Mouse (Mus musculus): ENCODE data around the gene Rapgef2. TPM values are rescaled to one million over a fixed set of nuclear protein-coding genes. Genes with fewer than 3 reads are reported as not detected.

Rapgef2 gene
- polyA plus RNA-seq, 1 experiment = 8.7 TPM

DNA sequence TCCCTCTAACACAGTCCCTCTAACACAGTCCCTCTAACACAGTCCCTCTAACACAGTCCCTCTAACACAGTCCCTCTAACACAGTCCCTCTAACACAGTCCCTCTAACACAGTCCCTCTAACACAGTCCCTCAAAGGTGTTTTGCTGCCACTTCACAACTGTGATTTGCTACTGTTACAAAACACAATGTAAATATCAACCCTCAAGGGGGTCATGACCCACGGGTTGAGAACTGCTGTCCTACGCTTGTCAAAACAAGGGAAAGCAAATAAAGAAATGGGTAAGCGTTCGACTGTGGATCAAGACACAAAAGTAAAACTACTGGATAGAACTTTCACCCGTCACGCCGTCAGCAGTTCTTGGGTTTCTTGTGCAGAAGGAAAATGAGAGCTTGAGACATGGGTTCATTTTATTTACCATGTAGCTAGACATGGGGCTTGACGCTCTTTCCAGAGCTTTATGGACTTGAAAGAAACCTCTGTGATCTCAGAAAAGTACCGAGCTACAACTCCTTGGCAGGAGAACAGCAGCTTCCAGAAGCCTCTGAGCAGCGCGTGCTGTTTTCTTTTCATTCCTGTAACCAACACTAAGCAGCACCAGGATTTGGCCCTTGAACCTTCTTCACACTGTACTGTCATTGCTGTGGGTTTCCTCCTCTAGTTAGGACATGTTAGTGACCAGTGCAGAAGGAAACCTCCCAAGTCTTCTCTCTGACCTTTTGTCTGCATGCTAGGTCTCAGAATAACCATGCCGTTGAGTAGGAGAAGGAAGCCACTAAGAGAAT, 43.2 kb downstream of the Rapgef2 start:
- Histone ChIP-seq H3K4me1 (replicated peaks; ENCODE audit: control insufficient read depth, insufficient read depth, low read length) (peaks cover 22% of the 10 kb centered on the region), H3K27ac (ENCODE audit: control insufficient read depth, insufficient read depth, low read length) (no peak overlapping the region), H3K27me3 (ENCODE audit: control insufficient read depth, insufficient read depth, low read length) (no peaks in the 10 kb centered on the region), H3K4me3 (ENCODE audit: control insufficient read depth, insufficient read depth, low read length) (no peak overlapping the region), H3K36me3 (ENCODE audit: control insufficient read depth, insufficient read depth, low read length) (no peaks in the 10 kb centered on the region)
- 91% methylated on average over 12 of the region's 12 CpGs for WGBS
- TF ChIP-seq POLR2A (IDR thresholded peaks at IDR 0.05; ENCODE audit: control insufficient read depth, extremely low read depth, insufficient read depth, low read length, poor library complexity) (no peak), CTCF (IDR thresholded peaks at IDR 0.05; ENCODE audit: borderline replicate concordance, control insufficient read depth, extremely low read depth, insufficient read depth, low read length, poor library complexity) (no peak)
- no peak for DNase-seq

DNA sequence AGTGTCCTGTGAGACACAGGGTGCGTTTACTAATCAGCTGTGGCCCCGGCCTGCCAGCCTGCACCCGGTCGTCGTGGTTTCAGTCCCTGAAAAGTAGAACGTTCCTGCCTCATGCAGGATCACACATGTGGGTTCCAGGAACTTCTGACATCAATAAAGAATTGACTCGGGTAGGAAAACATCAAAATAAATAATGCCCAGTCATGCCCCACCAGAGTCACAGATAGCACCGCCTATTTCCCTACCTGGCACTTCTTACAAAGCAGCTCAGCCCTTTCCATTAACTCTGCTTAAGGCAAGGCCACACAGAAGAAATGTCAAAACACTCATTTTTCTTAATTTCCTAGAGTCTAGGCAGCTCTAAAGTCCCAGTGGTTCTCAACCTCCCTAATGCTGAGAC, 44.0 kb downstream of the Rapgef2 start:
- H3K27ac ChIP-seq (ENCODE audit: control insufficient read depth, insufficient read depth, low read length) = no peak overlapping the region
- no peak for DNase-seq
- H3K27me3 ChIP-seq (ENCODE audit: control insufficient read depth, insufficient read depth, low read length) = no peaks in the 10 kb centered on the region
- H3K36me3 ChIP-seq (ENCODE audit: control insufficient read depth, insufficient read depth, low read length) = no peaks in the 10 kb centered on the region
- 25% methylated on average over 8 of the region's 8 CpGs for WGBS
- no peak for TF ChIP-seq CTCF (IDR thresholded peaks at IDR 0.05; ENCODE audit: borderline replicate concordance, control insufficient read depth, extremely low read depth, insufficient read depth, low read length, poor library complexity)
- no peak for TF ChIP-seq POLR2A (IDR thresholded peaks at IDR 0.05; ENCODE audit: control insufficient read depth, extremely low read depth, insufficient read depth, low read length, poor library complexity)
- no peak overlapping the region for H3K4me3 ChIP-seq (ENCODE audit: control insufficient read depth, insufficient read depth, low read length)
- peaks cover 19% of the 10 kb centered on the region for H3K4me1 ChIP-seq (replicated peaks; ENCODE audit: control insufficient read depth, insufficient read depth, low read length)

DNA sequence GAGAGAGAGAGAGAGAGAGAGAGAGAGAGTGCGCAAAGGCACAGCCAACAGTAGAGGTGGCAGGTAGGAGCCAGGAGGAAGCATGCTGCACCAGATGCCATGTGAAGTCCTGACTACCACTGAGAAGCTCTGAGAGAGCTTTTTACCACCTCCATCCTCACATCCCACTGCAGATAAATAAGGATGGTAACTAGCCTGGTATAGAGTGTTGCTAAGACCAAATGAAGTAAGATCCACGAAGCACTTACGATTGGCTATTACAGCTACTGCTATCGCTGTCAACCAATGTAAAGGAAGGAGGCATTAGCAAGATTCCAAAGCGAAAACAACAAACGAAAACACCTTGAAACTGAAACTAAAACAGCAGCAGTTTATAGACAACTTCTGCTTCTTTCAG, 47.3 kb downstream of the Rapgef2 start:
- Histone ChIP-seq H3K27me3 (ENCODE audit: control insufficient read depth, insufficient read depth, low read length) (no peaks in the 10 kb centered on the region), H3K36me3 (ENCODE audit: control insufficient read depth, insufficient read depth, low read length) (no peaks in the 10 kb centered on the region), H3K4me1 (replicated peaks; ENCODE audit: control insufficient read depth, insufficient read depth, low read length) (peaks cover 21% of the 10 kb centered on the region), H3K27ac (ENCODE audit: control insufficient read depth, insufficient read depth, low read length) (peak overlapping the region; percentile 2), H3K4me3 (ENCODE audit: control insufficient read depth, insufficient read depth, low read length) (no peak overlapping the region; the same call in 1 of the 2 replicates)
- DNase-seq = no peak
- 4% methylated on average over 6 of the region's 6 CpGs for WGBS
- TF ChIP-seq CTCF (IDR thresholded peaks at IDR 0.05; ENCODE audit: borderline replicate concordance, control insufficient read depth, extremely low read depth, insufficient read depth, low read length, poor library complexity) (no peak), POLR2A (IDR thresholded peaks at IDR 0.05; ENCODE audit: control insufficient read depth, extremely low read depth, insufficient read depth, low read length, poor library complexity) (no peak)

DNA sequence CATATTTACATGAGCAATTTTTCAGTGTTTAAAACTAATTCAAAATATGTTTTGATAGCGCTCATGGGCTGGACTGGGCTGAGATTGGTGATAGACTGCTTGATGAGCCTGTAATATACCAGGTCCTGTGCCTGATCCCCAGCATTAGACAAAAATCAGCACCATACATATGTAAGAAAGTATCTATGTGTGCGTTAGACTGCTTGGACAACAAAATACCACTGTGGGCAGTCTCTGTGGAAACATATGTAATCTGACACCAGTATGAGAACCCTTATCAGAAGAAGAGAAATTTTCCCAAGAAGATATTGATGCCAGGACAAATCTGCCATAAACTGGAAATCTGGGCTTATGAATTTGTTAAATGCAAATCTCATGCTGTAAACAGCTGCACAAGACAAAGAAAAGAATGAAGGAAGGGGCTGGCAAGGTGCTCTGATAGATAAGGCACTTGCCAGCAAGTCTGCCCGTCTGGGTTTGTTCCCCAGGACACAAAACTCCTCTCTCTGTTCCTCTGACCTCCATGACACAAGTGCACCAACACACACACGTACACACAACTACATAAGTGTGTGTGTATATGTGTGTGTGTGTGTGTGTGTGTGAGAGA, 47.8 kb downstream of the Rapgef2 start:
- H3K4me3 ChIP-seq (ENCODE audit: control insufficient read depth, insufficient read depth, low read length) = no peak overlapping the region; the same call in 1 of the 2 replicates
- WGBS = 50% methylated on average over 4 of the region's 4 CpGs

DNA sequence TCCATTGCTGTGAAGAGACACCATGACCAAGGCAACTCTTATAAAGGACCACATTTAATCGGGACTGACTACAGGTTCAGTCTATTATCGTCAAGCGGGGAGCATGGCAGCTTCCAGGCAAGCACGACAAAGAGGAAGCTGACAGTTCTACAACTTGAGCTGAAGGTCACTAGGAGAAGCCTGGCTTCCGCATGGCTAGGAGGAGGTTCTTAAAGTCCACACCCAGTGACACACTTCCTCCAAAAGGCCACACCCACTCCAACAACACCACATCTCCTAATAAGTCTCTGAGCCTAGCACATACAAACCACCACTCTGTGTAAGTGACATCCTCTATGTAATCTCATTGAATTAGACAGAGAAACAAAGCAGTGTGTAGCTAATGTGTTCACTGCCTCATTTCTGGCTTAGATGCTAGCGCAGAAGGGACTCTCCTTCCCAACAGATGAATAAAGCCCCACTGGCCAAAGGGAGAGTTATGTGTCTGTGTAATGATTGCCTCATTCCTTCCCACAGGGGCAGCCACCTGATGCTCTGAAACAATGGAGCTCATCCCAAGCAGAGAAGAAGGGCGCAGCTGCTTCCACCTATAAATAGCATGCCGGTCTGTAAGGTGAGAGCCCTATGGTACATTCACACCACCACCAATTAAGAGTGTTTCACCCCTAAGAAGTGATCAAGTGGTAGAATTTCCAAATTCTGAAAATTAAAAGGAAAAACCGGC, 48.5 kb downstream of the Rapgef2 start:
- Histone ChIP-seq H3K27ac (ENCODE audit: control insufficient read depth, insufficient read depth, low read length) (peak overlapping the region; percentile 57; the same call in 1 of the 2 replicates), H3K4me1 (replicated peaks; ENCODE audit: control insufficient read depth, insufficient read depth, low read length) (peaks cover 23% of the 10 kb centered on the region), H3K4me3 (ENCODE audit: control insufficient read depth, insufficient read depth, low read length) (no peak overlapping the region), H3K27me3 (ENCODE audit: control insufficient read depth, insufficient read depth, low read length) (no peaks in the 10 kb centered on the region), H3K36me3 (ENCODE audit: control insufficient read depth, insufficient read depth, low read length) (no peaks in the 10 kb centered on the region)
- DNase-seq = peak; percentile 32
- TF ChIP-seq POLR2A (IDR thresholded peaks at IDR 0.05; ENCODE audit: control insufficient read depth, extremely low read depth, insufficient read depth, low read length, poor library complexity) (no peak), CTCF (IDR thresholded peaks at IDR 0.05; ENCODE audit: borderline replicate concordance, control insufficient read depth, extremely low read depth, insufficient read depth, low read length, poor library complexity) (no peak)
- WGBS = 58% methylated on average over 9 of the region's 9 CpGs

More for the DNA sequence above, 47.8 kb downstream of the Rapgef2 start:
- no peak for TF ChIP-seq CTCF (IDR thresholded peaks at IDR 0.05; ENCODE audit: borderline replicate concordance, control insufficient read depth, extremely low read depth, insufficient read depth, low read length, poor library complexity)
- TF ChIP-seq POLR2A (IDR thresholded peaks at IDR 0.05; ENCODE audit: control insufficient read depth, extremely low read depth, insufficient read depth, low read length, poor library complexity) = no peak
- DNase-seq = no peak
- Histone ChIP-seq H3K27me3 (ENCODE audit: control insufficient read depth, insufficient read depth, low read length) (no peaks in the 10 kb centered on the region), H3K4me1 (replicated peaks; ENCODE audit: control insufficient read depth, insufficient read depth, low read length) (peaks cover 23% of the 10 kb centered on the region), H3K36me3 (ENCODE audit: control insufficient read depth, insufficient read depth, low read length) (no peaks in the 10 kb centered on the region), H3K27ac (ENCODE audit: control insufficient read depth, insufficient read depth, low read length) (peak overlapping the region; percentile 2)

DNA sequence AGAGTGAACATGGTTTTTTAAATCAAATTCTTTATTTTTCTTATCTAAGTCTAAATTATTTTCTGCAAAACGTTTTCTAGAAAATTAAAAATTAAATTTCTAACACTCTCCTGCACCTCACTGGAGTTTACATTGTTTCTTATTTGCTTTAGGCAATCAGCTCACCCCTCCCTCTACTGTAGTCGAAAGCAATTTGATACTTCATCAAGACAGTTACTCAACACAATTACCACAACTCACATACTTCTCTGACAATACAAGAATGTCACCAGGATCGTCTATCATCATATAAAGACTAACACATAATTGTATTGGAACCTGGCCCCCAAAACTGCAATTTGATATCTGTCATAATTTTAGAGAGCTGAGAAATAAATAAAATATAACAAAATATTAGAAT, 51.8 kb downstream of the Rapgef2 start:
- peaks cover 12% of the 10 kb centered on the region for H3K4me1 ChIP-seq (replicated peaks; ENCODE audit: control insufficient read depth, insufficient read depth, low read length)
- H3K4me3 ChIP-seq (ENCODE audit: control insufficient read depth, insufficient read depth, low read length) = no peak overlapping the region
- H3K36me3 ChIP-seq (ENCODE audit: control insufficient read depth, insufficient read depth, low read length) = no peaks in the 10 kb centered on the region
- no peak for DNase-seq
- H3K27me3 ChIP-seq (ENCODE audit: control insufficient read depth, insufficient read depth, low read length) = no peaks in the 10 kb centered on the region
- H3K27ac ChIP-seq (ENCODE audit: control insufficient read depth, insufficient read depth, low read length) = no peak overlapping the region
- TF ChIP-seq POLR2A (IDR thresholded peaks at IDR 0.05; ENCODE audit: control insufficient read depth, extremely low read depth, insufficient read depth, low read length, poor library complexity) = no peak
- no peak for TF ChIP-seq CTCF (IDR thresholded peaks at IDR 0.05; ENCODE audit: borderline replicate concordance, control insufficient read depth, extremely low read depth, insufficient read depth, low read length, poor library complexity)
- 57% methylated on average over 3 of the region's 3 CpGs for WGBS

Measured in thymus, adult 2 months (tissue).